Mouse (Mus musculus) embryonic facial prominence, embryonic 14.5 days (tissue): Measurements from ENCODE around the gene Cpvl. TPM values are rescaled to one million over a fixed set of nuclear protein-coding genes. Genes with fewer than 3 reads are reported as not detected.

ENCODE experiments used
- ATAC-seq: fragments of 200-750 bp; cut with Nextera tagmentation; 2 replicates; pipeline ENCODE4 v1.8.0; 2017; ENCODE audit warnings: low read depth, moderate number of reproducible peaks, moderate TSS enrichment
- DNase-seq: peaks from one replicate; pipeline ENCODE4 v3.0.0-alpha.2; 2015; ENCODE audit warnings: low spot score
- H3K27ac ChIP-seq: fragments of 300-500 bp; sonication (generic); replicated peaks from 2 replicates; pipeline ENCODE4 v1.5.1; 2014; ENCODE audit warnings: low read depth, mild to moderate bottlenecking, low read length, moderate library complexity
- H3K27me3 ChIP-seq: fragments of 300-500 bp; sonication (generic); replicated peaks from 2 replicates; pipeline ENCODE4 v1.6.1; 2014; ENCODE audit warnings: low read length; ENCODE audit not compliant: control insufficient read depth, insufficient read depth
- H3K36me3 ChIP-seq: fragments of 300-500 bp; sonication (generic); 2 replicates; pipeline ENCODE4 v1.6.1; 2014; ENCODE audit warnings: low read length, mixed read lengths; ENCODE audit not compliant: control insufficient read depth, insufficient read depth
- H3K4me1 ChIP-seq: fragments of 300-500 bp; sonication (generic); 2 replicates; pipeline ENCODE4 v1.6.1; 2014; ENCODE audit warnings: antibody characterized with exemption, low read length; ENCODE audit not compliant: control insufficient read depth, insufficient read depth
- H3K4me2 ChIP-seq: fragments of 300-500 bp; sonication (generic); 2 replicates; pipeline ENCODE4 v1.6.1; 2014; ENCODE audit warnings: low read depth, mild to moderate bottlenecking, low read length, moderate library complexity, mixed read lengths
- H3K4me3 ChIP-seq: fragments of 300-500 bp; sonication (generic); 2 replicates; pipeline ENCODE4 v1.5.1; 2014; ENCODE audit warnings: low read depth, mild to moderate bottlenecking, low read length
- H3K9ac ChIP-seq: fragments of 300-500 bp; sonication (generic); 2 replicates; pipeline ENCODE4 v1.6.1; 2014; ENCODE audit warnings: low read depth, mild to moderate bottlenecking, low read length, moderate library complexity, mixed read lengths
- H3K9me3 ChIP-seq: fragments of 300-500 bp; sonication (generic); 2 replicates; pipeline ENCODE4 v1.6.1; 2016; ENCODE audit warnings: low read length; ENCODE audit not compliant: control insufficient read depth
- WGBS: fragments of 180-500 bp; shearing (Covaris S2); extraction: QIAGEN DNeasy Blood & Tissue Kit; methylation state at CpG from one replicate; pipeline ENCODE4 v1.1.7; 2014; 5-methylcytosine and 5-hydroxymethylcytosine counted together
- polyA plus RNA-seq: library from polyadenylated mRNA; unstranded; fragments of >200 nt; fragmentation: Nextera tagmentation; extraction: Ambion mirVana; gene quantifications from 2 replicates; pipeline ENCODE4 v1.2.1, GENCODE M21; 2014

Cpvl gene
- polyA plus RNA-seq, 1 experiment from 2014 or later, result not detected

- H3K27ac ChIP-seq, result no peak overlapping the region
- H3K4me2 ChIP-seq, result no peak overlapping the region
- DNase-seq, result peak; percentile 41
- no peak for ATAC-seq
- H3K27me3 ChIP-seq, result no peaks in the 10 kb centered on the region
- no peaks in the 10 kb centered on the region for H3K9me3 ChIP-seq
- H3K9ac ChIP-seq, result no peak overlapping the region
- 63% methylated on average over 4 of the region's 4 CpGs for WGBS
- no peaks in the 10 kb centered on the region for H3K36me3 ChIP-seq
- H3K4me3 ChIP-seq, result no peak overlapping the region
- peaks cover 5% of the 10 kb centered on the region; the same call in 1 of the 2 replicates for H3K4me1 ChIP-seq
Measured at GRCm38 (mm10) chr6:54005302-54005701, 26.8 kb upstream of the Cpvl start.

GRCm38 (mm10) chr6:53996226-53996955, 17.9 kb upstream of the Cpvl start:
- no peak for ATAC-seq
- DNase-seq, result no peak
- Histone ChIP-seq H3K4me2 (no peak overlapping the region), H3K4me1 (no peaks in the 10 kb centered on the region), H3K9me3 (no peaks in the 10 kb centered on the region), H3K27ac (no peak overlapping the region), H3K9ac (no peak overlapping the region), H3K36me3 (no peaks in the 10 kb centered on the region), H3K4me3 (no peak overlapping the region), H3K27me3 (no peaks in the 10 kb centered on the region)
- 92% methylated on average over 3 of the region's 3 CpGs for WGBS

- Histone ChIP-seq H3K4me2 (no peak overlapping the region), H3K27ac (no peak overlapping the region), H3K9me3 (no peaks in the 10 kb centered on the region), H3K4me1 (no peaks in the 10 kb centered on the region), H3K27me3 (no peaks in the 10 kb centered on the region), H3K9ac (no peak overlapping the region), H3K36me3 (no peaks in the 10 kb centered on the region), H3K4me3 (no peak overlapping the region)
- ATAC-seq (no peak), DNase-seq (peak; percentile 59)
- WGBS, result 28% methylated on average over 3 of the region's 4 CpGs
Measured at GRCm38 (mm10) chr6:53995519-53995918, 17.0 kb upstream of the Cpvl start.

- 74% methylated on average over 3 of the region's 3 CpGs for WGBS
- H3K4me3 ChIP-seq, result no peak overlapping the region
- H3K4me1 ChIP-seq, result no peaks in the 10 kb centered on the region
- no peaks in the 10 kb centered on the region for H3K9me3 ChIP-seq
- no peak overlapping the region for H3K27ac ChIP-seq
- H3K9ac ChIP-seq, result no peak overlapping the region
- H3K27me3 ChIP-seq, result no peaks in the 10 kb centered on the region
- no peak overlapping the region for H3K4me2 ChIP-seq
- no peaks in the 10 kb centered on the region for H3K36me3 ChIP-seq
- DNase-seq, result no peak
- ATAC-seq, result no peak
Measured at GRCm38 (mm10) chr6:53992386-53992785, 13.9 kb upstream of the Cpvl start.

- no peak overlapping the region for H3K4me2 ChIP-seq
Measured at GRCm38 (mm10) chr6:53987235-53987634, 8.8 kb upstream of the Cpvl start.

GRCm38 (mm10) chr6:53986273-53986985, 8.0 kb upstream of the Cpvl start:
- peaks cover 10% of the 10 kb centered on the region for H3K4me1 ChIP-seq
- ATAC-seq (no peak), DNase-seq (no peak)
- H3K27ac ChIP-seq, result no peak overlapping the region
- WGBS, result 72% methylated on average over 14 of the region's 14 CpGs
- no peaks in the 10 kb centered on the region for H3K9me3 ChIP-seq
- H3K4me2 ChIP-seq, result no peak overlapping the region
- H3K27me3 ChIP-seq, result no peaks in the 10 kb centered on the region
- H3K36me3 ChIP-seq, result no peaks in the 10 kb centered on the region
- no peak overlapping the region for H3K9ac ChIP-seq
- no peak overlapping the region for H3K4me3 ChIP-seq

More at GRCm38 (mm10) chr6:53987235-53987634, 8.8 kb upstream of the Cpvl start:
- no peak for ATAC-seq
- no peak for DNase-seq
- Histone ChIP-seq H3K9me3 (no peaks in the 10 kb centered on the region), H3K27ac (no peak overlapping the region), H3K4me1 (peaks cover 4% of the 10 kb centered on the region), H3K4me3 (no peak overlapping the region), H3K9ac (no peak overlapping the region), H3K36me3 (no peaks in the 10 kb centered on the region), H3K27me3 (no peaks in the 10 kb centered on the region)
- WGBS, result 77% methylated on average over 3 of the region's 3 CpGs

- no peak overlapping the region for H3K4me3 ChIP-seq
- H3K4me1 ChIP-seq, result peaks cover 10% of the 10 kb centered on the region
- H3K36me3 ChIP-seq, result no peaks in the 10 kb centered on the region
- no peak overlapping the region for H3K27ac ChIP-seq
- no peak overlapping the region for H3K4me2 ChIP-seq
- no peaks in the 10 kb centered on the region for H3K27me3 ChIP-seq
- DNase-seq, result no peak
- no peak for ATAC-seq
- H3K9me3 ChIP-seq, result no peaks in the 10 kb centered on the region
- WGBS, result 64% methylated on average over 6 of the region's 6 CpGs
- H3K9ac ChIP-seq, result no peak overlapping the region
Measured at GRCm38 (mm10) chr6:53983820-53984219, 5.3 kb upstream of the Cpvl start.

GRCm38 (mm10) chr6:53982612-53983011, 4.1 kb upstream of the Cpvl start:
- no peak overlapping the region for H3K4me2 ChIP-seq
- H3K36me3 ChIP-seq, result no peaks in the 10 kb centered on the region
- H3K4me3 ChIP-seq, result no peak overlapping the region
- peak; percentile 47; the same call in 1 of the 2 replicates for ATAC-seq
- WGBS, result 42% methylated on average over 4 of the region's 4 CpGs
- peaks cover 10% of the 10 kb centered on the region for H3K4me1 ChIP-seq
- peak; percentile 46 for DNase-seq
- no peaks in the 10 kb centered on the region for H3K27me3 ChIP-seq
- no peak overlapping the region for H3K9ac ChIP-seq
- no peaks in the 10 kb centered on the region for H3K9me3 ChIP-seq
- H3K27ac ChIP-seq, result no peak overlapping the region
